Mouse (Mus musculus) heart, postnatal 36 days (tissue): Measurements from ENCODE around the gene Gng2. TPM values are rescaled to one million over a fixed set of nuclear protein-coding genes. Genes with fewer than 3 reads are reported as not detected.

ENCODE experiments used
- DNase-seq, 2 experiments: peaks; one replicate each; pipeline ENCODE4 v3.0.0; 2021 to 2022
- intact Hi-C: fragments of 180-260 bp; cut with DNase I; formaldehyde crosslinking; loops from one replicate; pipeline ENCODE4 v1.15.1; 2025
- total RNA-seq, 2 experiments: library from RNA; stranded (reverse); gene quantifications; 2 replicates each; pipeline ENCODE4 v1.2.3; 2021

Gng2 gene
- 10 to 100 TPM in 1 of 2 experiments, 1 to 10 TPM in 1; 8.7 to 13.6 TPM for total RNA-seq

DNA sequence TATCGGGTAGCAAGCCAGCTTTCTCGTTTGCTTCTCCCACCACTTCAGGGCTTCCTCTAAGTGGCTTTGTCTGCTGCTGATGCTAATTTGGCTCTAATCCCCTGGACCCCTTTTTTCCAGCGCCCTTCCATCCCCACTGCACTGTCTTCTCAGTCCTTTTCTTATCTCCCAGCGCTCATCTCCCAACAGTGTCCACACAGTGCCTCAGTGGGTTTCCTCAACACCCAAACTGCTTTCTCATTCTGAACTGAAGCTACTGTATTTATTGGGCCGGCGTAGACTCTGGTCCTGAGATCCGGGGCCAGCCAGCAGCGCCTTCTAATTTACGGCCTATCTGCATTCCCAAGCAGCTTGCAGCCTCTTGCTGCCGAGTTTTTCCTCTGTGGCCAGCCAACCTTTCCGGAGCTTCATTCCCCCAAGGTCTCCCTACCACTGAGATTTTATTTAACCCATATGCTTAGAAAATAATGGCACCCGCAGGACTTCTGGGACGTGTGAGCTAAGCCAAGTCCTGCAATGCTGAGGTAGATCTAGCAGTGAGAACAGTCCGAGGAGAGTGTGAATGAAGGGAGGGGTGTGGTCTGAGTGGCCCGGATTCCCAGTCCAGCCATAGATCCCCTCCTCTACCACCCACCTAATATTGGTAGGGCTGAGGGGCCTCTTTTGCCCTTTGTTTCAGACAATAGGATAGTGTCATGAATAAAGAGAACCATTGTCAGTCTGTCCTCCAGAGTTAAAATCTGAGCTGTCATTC lies at the start of gene Gng2:
TSS of gene Gng2 (minus strand) at position 357 of the 754 bp plus-strand sequence.
- intact Hi-C loops: loop anchor here (5.0 kb wide), 3 partner anchors 90 to 120 kb away; no protein-coding TSS in a partner anchor
- no peak for DNase-seq

DNA sequence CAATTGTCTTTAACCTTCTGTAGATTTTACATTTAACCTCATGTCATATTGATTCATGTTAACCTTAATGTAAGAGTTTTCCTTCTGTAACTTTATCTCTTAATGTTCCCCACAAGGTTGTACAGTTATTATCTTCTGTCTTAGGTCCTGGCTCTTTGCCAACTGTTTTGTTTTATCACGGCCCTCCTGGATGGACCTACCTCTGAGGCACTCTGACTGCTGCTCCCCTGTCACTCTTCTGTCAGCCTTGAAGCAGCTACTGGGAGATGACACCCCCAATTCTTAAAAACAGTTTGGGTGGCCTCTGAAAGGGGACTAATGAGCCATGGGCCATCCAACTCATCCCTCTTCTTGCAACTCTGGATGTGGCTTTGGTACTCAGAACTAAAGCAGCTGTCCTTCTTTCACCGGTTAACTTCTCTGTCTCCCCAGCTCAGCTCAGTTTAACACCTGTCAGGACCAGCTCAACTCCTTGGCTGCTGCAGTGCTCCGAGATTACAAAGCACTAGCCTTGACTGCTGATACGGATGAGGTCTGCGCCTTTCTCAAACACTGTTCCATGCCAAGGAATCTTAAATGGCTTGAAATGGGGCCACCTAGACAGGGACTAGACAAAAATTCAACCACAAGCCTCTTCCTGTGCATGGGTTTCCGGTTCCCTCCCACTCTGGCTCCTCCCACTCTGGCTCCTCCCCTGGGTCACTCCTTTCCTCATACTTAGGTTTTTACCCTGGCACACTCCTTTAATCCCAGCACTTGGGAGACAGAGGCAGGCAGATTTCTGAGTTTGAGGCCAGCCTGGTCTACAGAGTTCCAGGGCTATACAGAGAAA lies 47.7 kb upstream of the Gng2 start:
- DNase-seq: no peak
- intact Hi-C loops: no loop called here

DNA sequence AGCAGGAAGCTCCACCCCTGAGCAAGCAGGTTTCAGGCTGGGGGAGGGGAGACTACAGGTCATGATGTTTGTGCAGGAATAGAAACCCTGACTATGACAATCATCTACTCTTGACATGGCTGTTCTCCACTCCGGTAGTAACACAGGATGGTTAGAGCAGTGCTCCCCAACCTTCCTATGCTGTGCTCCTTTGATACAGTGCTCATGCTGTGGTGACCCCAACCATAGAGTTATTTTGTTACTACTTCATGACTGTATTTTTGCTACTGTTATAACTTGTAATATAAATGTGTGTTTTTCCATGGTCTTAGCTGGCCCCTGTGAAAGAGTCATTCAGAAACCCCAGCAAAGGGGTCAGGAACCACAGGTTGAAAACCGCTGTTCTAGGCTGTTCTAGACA lies 46.5 kb upstream of the Gng2 start:
- DNase-seq: no peak
- intact Hi-C loops: no loop called here

DNA sequence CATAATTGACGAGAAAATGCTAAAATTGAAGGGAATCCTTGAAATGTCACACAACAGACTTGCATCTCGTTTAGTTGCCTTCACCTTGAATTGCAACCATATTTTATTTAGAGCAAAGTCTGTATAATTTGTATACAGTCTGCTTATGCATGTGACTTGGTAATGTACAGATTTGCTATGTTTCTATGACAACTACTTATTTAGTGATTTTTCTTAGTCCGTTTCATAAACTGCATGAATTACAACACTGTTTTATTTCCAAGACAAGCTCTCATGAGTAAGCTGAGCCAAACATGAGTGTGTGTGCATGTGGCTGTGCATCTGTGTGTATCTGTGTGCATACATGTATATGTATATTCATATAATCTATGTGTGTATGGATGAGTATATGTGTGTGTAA lies 42.1 kb upstream of the Gng2 start:
- intact Hi-C loops: no loop called here
- DNase-seq: no peak

DNA sequence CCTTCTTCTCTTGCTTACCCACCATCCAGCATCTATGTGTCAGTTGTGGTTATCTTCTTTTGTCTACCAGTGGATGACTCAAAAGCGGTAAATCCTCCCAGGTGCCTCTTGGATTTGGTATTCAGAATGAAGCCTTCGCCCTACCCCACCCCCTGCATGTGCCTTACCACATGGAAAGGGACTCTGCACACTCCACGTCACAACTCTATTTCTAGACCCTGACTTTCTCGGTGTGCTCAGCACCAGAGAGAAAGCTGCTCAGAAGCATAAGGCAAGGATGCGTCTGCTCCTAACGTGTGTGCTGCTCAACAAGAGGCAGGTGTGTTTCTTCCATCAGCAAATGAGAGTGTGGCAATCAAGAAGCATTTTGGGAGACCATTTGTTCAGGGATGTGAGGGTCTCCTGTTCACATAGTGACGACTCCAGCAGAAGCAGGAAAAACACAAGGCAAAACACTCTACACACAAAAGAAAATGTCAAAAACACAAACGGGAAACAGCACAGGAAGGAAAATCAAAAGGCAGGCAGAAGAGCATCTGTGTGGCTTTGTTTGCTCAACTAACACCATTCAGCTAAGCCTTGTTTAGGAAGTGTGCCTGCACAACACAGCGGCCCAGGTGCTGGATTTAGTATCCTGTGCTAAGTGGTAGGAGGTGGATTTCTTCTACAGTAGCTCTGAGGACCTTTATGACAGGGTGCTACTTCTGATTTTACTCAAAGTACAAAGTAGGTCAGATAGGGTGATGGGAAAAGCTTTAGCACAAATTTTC lies 35.3 kb upstream of the Gng2 start:
- DNase-seq: no peak
- intact Hi-C loops: no loop called here

DNA sequence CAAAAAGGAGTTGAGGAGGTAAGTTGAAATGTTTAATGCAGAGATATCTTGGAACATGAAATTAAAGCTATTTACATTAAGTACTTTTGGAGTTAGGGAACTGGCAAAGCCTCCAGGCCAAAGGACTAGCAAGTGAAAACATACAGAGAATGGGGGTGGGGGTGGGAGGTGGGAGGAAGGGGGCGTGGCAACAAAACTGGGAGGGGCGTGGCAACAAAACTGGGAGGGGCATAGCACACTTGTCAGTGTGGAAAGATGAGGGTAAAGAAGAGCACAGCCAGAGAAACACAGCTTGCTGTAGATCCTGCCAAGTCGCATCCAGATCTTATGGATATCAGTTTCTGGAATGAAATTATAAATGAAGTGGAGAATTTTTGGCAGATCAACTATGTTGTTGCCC lies 30.0 kb upstream of the Gng2 start:
- intact Hi-C loops: loop anchor here (2.0 kb wide), 1 partner anchor 21 kb away; no protein-coding TSS in a partner anchor
- DNase-seq: no peak

DNA sequence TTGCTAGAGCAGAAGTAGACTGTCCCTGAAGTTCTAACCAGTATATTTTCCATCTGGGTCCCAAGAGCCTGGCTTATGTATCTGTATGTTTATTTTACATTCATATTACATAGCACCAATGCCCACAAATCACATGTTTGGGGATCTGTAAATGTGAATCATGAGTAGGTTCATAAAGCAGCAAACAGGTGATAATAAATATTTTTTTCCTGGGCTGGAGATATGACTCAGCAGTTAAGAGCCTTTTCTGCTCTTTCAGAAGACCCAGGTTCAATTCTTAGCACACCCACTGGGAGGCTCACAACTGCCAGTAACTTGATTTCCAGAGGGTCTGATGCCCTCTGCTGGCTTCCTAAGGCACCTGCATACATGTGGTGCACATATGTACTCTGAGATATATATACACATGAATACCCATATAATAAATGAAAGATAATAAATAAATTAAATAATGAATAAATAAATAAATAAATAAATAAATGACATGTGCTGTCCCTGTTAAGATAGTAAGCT lies 27.4 kb upstream of the Gng2 start:
- intact Hi-C loops: loop anchor here (5.0 kb wide), 1 partner anchor 53 kb away; no protein-coding TSS in a partner anchor
- no peak for DNase-seq

DNA sequence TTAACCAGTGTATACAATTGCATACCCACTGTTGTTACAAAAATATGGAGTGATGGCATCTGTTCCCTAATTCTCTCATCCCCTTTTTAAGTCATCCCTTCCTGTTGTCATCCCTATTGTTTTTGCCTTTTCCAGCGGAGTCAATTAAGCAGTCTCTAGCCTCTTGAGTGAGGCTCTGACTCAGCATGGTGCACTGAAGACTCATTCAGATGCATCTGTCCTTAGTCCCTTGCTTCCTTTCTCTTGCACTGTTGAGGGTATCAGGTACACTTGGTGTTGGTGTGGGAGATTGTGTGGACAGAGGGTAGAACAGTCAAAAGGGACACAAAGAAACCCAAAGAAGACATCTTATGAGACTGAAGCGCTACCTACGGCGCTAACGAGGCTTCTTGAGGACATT lies 19.4 kb upstream of the Gng2 start:
- intact Hi-C loops: no loop called here
- DNase-seq: no peak

DNA sequence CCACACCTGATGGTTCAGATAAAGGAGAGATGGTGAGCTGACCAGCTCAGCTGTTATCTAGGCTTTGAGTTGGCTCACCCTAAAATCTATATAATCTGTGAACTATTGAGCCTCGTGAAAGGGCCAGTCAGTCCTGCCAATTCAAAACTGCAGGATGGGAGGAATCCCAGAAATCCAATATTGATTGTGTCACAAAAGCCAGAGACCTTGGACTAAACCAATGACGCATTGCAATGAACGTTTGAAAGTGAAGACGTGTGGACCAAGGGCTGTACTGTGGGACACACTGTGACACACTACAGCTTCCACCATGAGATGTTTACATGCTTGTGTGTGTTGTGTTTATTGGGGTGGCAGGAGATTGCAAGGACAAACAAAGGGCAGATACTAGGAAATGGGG lies 18.5 kb upstream of the Gng2 start:
- DNase-seq: no peak
- intact Hi-C loops: no loop called here

DNA sequence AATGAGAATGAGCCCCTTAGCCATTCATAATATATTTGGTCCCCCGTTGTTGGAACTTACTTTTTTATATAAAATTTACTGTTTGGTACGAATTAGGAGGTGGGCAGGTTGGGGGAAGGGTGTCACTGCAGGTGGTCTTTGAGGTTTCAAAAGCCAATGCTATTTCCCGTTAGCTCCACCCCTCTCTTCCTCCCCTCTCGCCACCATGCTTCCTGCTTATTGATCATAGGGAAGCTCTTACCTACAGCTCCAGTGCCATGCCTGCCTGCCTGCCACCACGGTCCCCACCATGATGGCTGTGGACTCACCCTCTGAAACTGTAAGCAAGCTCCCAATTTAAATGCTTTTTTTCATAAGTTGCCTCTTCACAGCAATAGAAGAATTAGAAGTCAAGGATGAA lies 16.6 kb upstream of the Gng2 start:
- intact Hi-C loops: no loop called here
- no peak for DNase-seq

DNA sequence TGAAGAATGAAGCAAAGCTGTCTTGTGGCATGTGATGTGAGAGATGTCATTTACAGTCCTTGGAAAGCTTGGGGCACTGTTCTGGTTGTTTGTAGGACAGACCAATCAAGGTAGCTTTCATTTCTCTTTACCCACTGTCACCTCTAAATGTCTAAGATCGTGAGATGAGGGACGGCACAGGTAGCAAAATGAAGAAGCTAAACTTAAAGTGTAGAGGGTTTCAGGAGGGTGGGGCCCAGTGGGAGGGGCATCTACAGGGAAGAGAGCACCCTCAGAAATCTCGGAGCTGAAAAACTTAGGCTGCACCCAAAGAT lies 16.1 kb upstream of the Gng2 start:
- intact Hi-C loops: no loop called here
- no peak for DNase-seq

DNA sequence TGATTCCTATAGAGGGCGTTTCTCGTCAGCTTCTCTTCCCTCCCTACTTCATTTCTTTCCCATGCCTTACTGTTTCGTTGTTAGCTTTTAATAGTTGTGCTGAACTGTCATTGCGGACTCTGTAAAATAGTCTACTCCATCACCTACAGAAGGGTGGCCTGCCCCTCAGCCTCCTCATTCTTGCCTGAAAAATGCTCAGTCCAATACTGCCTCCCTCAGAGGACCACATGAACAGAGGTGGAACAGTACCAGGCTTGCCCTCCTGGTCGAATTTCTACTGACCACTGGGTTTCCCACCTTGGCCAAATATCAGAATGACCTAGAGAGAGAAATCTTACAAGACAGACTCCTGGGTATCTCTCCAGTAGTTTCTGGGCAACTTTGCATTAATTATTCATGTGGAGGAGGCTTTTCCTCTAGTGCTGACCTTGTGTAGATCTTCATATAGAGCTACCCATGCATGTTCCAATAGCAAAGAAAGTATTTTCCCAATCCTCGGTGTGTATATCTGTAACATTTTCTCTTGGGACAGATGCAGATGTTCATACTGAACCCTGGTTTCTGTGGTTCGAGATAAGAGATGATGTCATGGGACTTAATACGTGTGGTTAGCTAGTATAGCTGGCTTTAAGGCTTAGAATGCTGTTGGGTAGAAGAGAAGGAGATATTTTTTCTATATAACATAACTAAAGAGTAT lies 15.6 kb upstream of the Gng2 start:
- no peak for DNase-seq
- intact Hi-C loops: no loop called here

DNA sequence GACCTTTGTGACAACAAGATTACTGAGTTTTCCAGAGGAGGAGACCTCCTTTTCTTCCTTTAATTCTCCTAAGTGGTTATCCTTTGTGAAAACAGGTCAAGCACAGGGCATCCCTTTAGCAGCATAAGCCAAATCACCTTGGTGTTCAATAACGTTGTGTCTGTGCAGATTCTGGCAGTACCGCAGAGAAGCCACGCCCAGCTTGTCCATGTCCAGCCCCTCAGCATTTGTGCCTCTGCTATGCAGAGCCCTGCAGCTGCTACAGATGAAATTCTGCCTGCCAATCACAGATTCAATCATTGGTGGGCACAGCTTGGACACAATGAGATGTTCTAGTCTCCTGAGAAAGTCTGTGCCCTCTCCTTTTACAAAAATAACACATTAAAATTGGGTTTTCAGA lies 14.4 kb upstream of the Gng2 start:
- intact Hi-C loops: no loop called here
- DNase-seq: no peak

DNA sequence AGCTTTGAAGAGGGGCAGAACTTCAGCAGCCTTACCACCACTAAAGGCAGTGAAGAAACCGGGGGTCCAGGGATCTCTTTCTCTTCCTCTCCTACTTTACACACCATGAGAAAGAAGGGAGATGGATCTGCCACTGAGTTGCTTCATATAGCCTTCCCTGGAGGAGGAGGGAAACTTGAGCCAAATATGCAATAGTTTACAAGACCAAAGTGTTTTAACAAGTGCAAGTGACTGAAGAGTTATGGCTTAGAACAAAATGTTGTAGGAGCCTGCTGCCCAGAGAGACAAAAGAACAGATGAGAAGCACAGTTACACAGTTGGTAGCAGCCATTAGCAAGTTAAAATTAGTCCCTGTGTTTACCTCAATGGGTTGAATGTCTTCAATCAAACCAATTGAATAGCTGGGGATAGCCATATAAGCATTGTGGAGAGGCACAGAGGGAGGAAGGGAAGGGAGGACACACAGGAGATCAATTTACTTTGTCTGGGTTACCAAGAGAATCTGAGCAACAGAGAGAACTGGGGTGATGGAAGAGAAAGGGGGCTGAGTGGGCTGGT lies 13.1 kb upstream of the Gng2 start:
- intact Hi-C loops: no loop called here
- no peak for DNase-seq

DNA sequence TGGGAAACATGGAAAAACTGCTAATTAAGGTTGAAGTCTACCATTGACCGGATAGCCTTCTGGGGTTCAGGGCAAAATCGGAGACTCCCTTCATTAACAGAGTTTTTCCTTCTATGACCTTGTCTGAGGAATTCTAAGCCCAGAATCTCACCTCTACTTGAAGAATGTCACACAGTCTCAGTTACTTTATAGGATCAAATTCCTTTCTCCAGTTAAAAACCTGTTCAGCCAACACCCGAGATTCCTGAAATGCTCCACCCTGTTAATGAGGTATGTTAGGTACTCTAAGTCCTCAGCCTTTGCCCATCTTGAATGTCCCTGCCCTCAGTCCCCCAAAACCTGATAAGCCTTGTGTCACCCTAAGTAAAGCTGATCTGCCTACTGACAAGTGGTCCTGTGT lies 11.0 kb upstream of the Gng2 start:
- intact Hi-C loops: no loop called here
- no peak for DNase-seq

DNA sequence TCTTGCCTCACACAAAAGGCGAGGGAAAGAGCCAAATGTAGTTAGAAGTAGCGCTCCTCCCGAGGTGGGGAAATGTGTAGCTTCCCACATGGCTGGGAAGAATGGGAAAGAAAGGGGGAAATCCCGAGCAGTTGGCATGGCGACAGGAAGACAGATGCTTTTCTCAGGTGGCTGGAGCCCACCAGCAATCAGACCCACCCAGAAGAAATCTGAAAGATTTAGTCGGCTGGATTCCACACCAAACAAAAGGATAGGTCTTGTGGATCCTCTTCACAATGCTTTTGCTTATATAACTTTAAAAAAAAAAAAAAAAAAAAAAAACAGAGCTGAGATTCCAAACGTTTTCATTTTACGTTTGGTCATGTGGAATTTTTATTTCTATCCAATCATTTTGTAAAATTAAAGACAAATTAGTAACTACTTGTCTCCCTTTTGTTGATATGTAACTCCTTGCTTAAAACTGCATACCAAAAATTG lies 10.0 kb upstream of the Gng2 start:
- intact Hi-C loops: loop anchor here (2.0 kb wide), 1 partner anchor 19 kb away; no protein-coding TSS in a partner anchor
- no peak for DNase-seq

DNA sequence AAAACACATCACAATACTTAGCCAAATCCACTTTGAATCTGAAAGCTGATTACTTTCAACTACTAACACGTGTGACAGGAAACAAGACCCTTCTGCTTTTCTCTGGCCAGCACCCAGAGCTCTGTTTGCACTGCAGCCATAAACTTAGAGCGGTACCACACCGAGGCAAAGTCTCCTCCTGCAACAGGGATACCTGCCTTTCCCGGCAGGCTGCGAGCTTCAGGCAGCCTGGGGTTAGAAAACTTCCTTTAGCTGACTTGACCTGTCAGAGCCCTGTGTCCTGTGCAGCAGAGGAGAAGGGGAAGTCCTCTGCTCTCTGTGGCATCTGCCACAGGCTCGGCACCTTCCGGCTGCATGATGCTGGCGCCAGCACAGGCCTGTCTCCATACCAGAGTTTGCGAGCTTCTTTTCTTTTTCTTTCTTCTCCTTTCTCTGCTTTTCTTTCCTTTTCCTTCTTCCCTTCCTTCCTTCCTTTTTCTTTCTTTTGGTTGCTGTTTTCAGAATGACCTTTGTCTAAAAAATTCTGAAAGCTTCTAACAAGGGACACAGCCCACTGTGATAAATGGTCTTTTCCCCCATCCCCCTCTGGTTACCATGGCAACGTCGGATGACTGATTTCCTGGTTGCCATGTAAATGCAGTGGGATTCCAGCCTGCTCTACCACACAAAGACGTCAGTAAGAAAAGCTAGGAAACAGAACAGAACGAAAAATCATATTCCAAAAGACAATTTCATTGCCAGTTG lies 9.4 kb upstream of the Gng2 start:
- intact Hi-C loops: loop anchor here (2.0 kb wide), 1 partner anchor 20 kb away; no protein-coding TSS in a partner anchor
- peak; percentile 61 to 65 for DNase-seq

DNA sequence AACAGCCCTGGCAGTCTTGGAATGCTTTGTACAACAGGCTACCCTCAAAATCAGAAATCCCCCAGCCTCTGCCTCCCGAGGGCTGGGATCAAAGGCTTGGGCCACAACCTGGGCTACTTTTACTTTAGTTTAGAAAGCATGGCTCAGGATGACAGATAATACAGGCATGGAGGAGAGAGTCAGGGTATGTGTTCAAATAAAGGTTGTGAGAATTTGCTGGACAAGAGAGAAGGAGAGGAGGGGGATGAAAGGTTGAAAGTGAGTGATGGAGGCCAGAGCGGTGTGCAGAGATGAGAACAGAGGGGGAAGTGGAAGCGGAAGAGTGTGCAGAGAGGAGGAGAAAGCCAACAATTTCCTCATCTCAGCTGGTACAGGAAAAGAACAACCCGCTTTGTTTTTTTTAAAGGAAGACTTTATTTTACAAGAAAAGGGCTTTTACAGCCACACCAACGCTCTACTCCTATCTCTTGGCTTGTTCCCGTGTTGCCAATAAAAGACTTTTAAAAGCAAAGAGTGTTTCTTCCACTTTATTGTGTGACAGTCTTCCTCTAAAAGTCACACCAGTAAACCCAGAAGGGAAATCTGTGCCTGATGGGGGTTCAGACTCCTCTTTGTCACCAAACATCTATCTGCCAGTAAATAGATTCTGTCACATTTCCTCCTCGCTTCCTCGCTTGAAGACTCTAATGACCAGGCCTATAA lies 8.6 kb upstream of the Gng2 start:
- intact Hi-C loops: loop anchor here (2.0 kb wide), 1 partner anchor 21 kb away; no protein-coding TSS in a partner anchor

More for the DNA sequence above, 8.6 kb upstream of the Gng2 start:
- peak in 1 of 2 experiments; percentile 18 for DNase-seq
